Mouse (Mus musculus): ENCODE data around the gene Frat2. TPM values are rescaled to one million over a fixed set of nuclear protein-coding genes. Genes with fewer than 3 reads are reported as not detected.
"Not testable (repeated sequence)": the region's sequence is repeated elsewhere in the genome, so short reads cannot be mapped to it uniquely, and the experiment has no call there.

Frat2 gene
- total and polyA plus RNA-seq, 2 experiments from 2014 or later: 7.3 to 9.0 TPM

DNA sequence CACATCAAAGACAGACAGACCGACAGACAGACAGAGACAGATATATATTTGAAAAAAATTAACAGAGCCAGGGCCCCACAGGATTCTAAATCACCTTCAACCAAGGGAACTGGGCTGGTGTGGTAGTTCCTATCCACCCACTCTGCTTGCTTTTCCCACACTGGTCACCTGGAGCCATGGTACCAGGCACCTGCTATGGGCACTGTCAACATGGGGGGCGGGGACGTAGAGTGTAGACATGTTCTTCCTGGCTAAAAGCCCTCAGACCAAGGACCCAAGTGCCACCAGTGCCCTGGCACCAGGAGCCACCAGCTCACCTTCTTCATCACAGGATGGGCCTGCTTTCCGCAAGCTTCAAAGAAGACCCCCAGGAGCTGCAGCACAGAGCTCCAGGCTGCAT is 33.9 kb upstream of the Frat2 start:
- Histone ChIP-seq H3K36me3 (ENCODE audit: insufficient read depth, low read length) (peaks cover 56% of the 10 kb centered on the region), H3K4me3 (ENCODE audit: low read length) (no peak overlapping the region), H3K4me2 (ENCODE audit: low read depth, low read length) (no peak overlapping the region), H3K27ac (no peak overlapping the region), H3K9ac (replicated peaks; ENCODE audit: low read length) (no peak overlapping the region), H3K4me1 (ENCODE audit: insufficient read depth, low read length) (no peaks in the 10 kb centered on the region), H3K27me3 (ENCODE audit: insufficient read depth, low read length) (no peaks in the 10 kb centered on the region), H3K9me3 (ENCODE audit: low read length) (no peaks in the 10 kb centered on the region)
- no peak for TF ChIP-seq CTCF (IDR thresholded peaks at IDR 0.05; ENCODE audit: low read depth)
- DNase-seq (ENCODE audit: low spot score) (no peak), ATAC-seq (no peak)
- 98% methylated on average over 4 of the region's 4 CpGs for WGBS

DNA sequence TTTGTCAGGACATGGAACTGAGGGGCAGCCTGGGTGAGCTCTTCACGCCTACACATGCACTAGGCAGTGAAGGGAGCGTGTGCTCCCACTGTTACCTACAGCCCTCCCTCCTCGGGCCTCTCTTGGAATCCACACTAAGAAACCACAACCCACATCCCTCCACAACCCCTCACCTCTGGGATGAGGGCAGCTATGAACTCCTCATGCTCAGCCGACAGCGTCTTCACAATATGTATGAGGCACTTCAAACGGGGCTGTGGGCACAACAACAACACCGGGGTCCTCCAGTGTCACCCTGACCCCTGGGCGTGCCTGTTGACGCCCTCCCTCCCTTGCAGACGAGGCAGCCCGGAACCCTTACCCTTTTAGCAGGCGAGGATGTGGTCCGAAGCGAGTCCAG is 26.4 kb upstream of the Frat2 start:
- H3K9me3 ChIP-seq (ENCODE audit: low read length): no peaks in the 10 kb centered on the region
- H3K4me1 ChIP-seq (ENCODE audit: insufficient read depth, low read length): no peaks in the 10 kb centered on the region
- 93% methylated on average over 14 of the region's 14 CpGs for WGBS
- H3K27me3 ChIP-seq (ENCODE audit: insufficient read depth, low read length): no peaks in the 10 kb centered on the region
- TF ChIP-seq CTCF (IDR thresholded peaks at IDR 0.05; ENCODE audit: low read depth): no peak
- no peak overlapping the region for H3K9ac ChIP-seq (replicated peaks; ENCODE audit: low read length)
- H3K36me3 ChIP-seq (ENCODE audit: insufficient read depth, low read length): peaks cover 51% of the 10 kb centered on the region
- no peak overlapping the region for H3K4me2 ChIP-seq (ENCODE audit: low read depth, low read length)
- DNase-seq (ENCODE audit: low spot score): no peak
- H3K4me3 ChIP-seq (ENCODE audit: low read length): no peak overlapping the region
- H3K27ac ChIP-seq: no peak overlapping the region
- no peak for ATAC-seq

DNA sequence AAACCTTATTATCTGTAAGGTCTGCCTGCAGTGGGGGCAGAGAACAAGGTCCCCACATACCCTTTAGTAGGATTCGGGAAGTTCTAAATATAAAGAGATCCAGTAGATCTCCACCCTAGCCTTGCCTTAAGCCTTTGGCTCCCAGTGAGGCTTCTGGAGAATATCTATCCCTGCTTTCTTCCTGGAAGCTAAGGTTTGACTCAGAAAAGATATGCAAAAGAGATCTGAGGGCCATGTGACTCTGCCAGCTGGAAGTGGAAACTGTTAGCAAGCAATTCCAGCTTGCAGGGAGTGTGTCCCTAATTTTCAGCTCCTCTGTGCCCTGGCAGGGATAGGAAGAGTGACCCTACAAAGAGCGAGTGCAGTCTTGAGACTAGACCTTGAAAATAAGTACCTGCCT is 24.4 kb upstream of the Frat2 start:
- Histone ChIP-seq H3K4me3 (ENCODE audit: low read length) (no peak overlapping the region), H3K9ac (replicated peaks; ENCODE audit: low read length) (no peak overlapping the region), H3K27me3 (ENCODE audit: insufficient read depth, low read length) (no peaks in the 10 kb centered on the region), H3K4me1 (ENCODE audit: insufficient read depth, low read length) (no peaks in the 10 kb centered on the region), H3K27ac (no peak overlapping the region), H3K36me3 (ENCODE audit: insufficient read depth, low read length) (peaks cover 55% of the 10 kb centered on the region), H3K9me3 (ENCODE audit: low read length) (no peaks in the 10 kb centered on the region), H3K4me2 (ENCODE audit: low read depth, low read length) (no peak overlapping the region)
- ATAC-seq (no peak), DNase-seq (ENCODE audit: low spot score) (no peak)
- no peak for TF ChIP-seq CTCF (IDR thresholded peaks at IDR 0.05; ENCODE audit: low read depth)
- WGBS: 95% methylated on average over 2 of the region's 2 CpGs

DNA sequence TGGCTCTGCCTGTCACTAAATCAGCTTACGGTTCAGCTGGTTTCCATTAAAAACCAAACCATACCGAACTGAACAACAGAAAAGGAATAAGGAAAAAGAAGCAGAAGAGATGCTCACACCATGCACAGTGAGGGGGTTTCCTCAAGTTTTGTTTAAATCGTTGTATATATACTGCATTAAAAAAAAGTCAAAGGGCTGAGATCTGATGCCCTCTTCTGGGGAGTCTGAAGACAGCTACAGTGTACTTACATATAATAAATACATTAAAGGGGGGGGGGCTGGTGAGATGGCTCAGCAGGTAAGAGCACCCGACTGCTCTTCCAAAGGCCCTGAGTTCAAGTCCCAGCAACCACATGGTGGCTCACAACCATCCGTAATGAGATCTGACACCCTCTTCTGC is 22.0 kb upstream of the Frat2 start:
- ATAC-seq; H3K27me3 ChIP-seq (ENCODE audit: insufficient read depth, low read length); H3K4me2 ChIP-seq (ENCODE audit: low read depth, low read length); DNase-seq (ENCODE audit: low spot score); H3K4me1 ChIP-seq (ENCODE audit: insufficient read depth, low read length); H3K9ac ChIP-seq (replicated peaks; ENCODE audit: low read length); H3K9me3 ChIP-seq (ENCODE audit: low read length); H3K4me3 ChIP-seq (ENCODE audit: low read length); H3K27ac ChIP-seq: not testable (repeated sequence)
- TF ChIP-seq CTCF (IDR thresholded peaks at IDR 0.05; ENCODE audit: low read depth): peak; percentile 8; the same call in 1 of the 2 replicates
- WGBS: 79% methylated on average over 5 of the region's 5 CpGs
- peaks cover 56% of the 10 kb centered on the region for H3K36me3 ChIP-seq (ENCODE audit: insufficient read depth, low read length)

DNA sequence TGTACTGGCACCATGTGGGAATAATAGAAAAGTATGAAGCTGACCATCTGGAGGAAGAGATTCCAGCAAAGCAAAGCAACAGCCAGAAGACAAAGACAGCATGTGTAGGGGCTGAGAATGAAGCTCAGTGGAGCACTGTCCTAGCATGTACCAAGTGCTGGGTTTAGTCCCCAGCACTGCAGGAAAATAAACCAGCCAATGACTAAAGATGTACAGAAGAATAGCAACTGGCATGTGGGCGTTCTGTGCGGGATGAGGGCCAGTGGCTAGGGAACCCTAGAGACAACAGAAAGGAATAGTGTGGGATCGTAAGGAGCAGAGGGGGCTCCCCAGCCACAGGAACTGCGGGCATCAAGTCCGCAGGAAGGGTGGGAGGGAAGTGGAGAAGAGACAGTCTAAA is 21.4 kb upstream of the Frat2 start:
- no peak overlapping the region for H3K4me2 ChIP-seq (ENCODE audit: low read depth, low read length)
- no peak overlapping the region for H3K9ac ChIP-seq (replicated peaks; ENCODE audit: low read length)
- 87% methylated on average over 5 of the region's 5 CpGs for WGBS
- no peaks in the 10 kb centered on the region for H3K9me3 ChIP-seq (ENCODE audit: low read length)
- DNase-seq (ENCODE audit: low spot score) (no peak), ATAC-seq (no peak)
- H3K4me1 ChIP-seq (ENCODE audit: insufficient read depth, low read length): no peaks in the 10 kb centered on the region
- no peak overlapping the region for H3K4me3 ChIP-seq (ENCODE audit: low read length)
- H3K27me3 ChIP-seq (ENCODE audit: insufficient read depth, low read length): no peaks in the 10 kb centered on the region
- no peak overlapping the region for H3K27ac ChIP-seq
- no peak for TF ChIP-seq CTCF (IDR thresholded peaks at IDR 0.05; ENCODE audit: low read depth)
- H3K36me3 ChIP-seq (ENCODE audit: insufficient read depth, low read length): peaks cover 56% of the 10 kb centered on the region

DNA sequence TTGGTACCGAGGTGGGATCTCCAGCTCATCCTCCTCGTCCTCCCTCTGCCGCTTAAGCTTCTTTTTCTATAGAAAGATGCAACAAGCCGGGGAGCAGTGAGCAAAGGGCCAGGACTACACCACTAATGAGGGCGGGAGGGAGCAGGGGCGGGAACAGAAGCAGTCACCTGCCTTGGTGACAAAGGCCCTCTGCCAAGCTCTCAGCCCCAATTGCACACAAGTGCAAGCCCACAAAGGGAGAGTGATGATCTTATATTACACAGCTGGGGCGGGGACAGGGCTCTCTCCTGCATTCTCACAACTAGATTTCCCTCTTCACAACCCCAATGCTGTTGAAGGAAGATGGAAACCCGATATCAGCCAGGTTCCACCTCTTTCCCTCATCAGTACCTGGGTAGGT is 18.8 kb upstream of the Frat2 start:
- Histone ChIP-seq H3K9ac (replicated peaks; ENCODE audit: low read length) (no peak overlapping the region), H3K27ac (no peak overlapping the region), H3K36me3 (ENCODE audit: insufficient read depth, low read length) (peaks cover 57% of the 10 kb centered on the region), H3K27me3 (ENCODE audit: insufficient read depth, low read length) (no peaks in the 10 kb centered on the region), H3K9me3 (ENCODE audit: low read length) (no peaks in the 10 kb centered on the region), H3K4me1 (ENCODE audit: insufficient read depth, low read length) (no peaks in the 10 kb centered on the region), H3K4me2 (ENCODE audit: low read depth, low read length) (no peak overlapping the region), H3K4me3 (ENCODE audit: low read length) (no peak overlapping the region)
- TF ChIP-seq CTCF (IDR thresholded peaks at IDR 0.05; ENCODE audit: low read depth): no peak
- DNase-seq (ENCODE audit: low spot score) (no peak), ATAC-seq (no peak)
- 84% methylated on average over 8 of the region's 8 CpGs for WGBS

DNA sequence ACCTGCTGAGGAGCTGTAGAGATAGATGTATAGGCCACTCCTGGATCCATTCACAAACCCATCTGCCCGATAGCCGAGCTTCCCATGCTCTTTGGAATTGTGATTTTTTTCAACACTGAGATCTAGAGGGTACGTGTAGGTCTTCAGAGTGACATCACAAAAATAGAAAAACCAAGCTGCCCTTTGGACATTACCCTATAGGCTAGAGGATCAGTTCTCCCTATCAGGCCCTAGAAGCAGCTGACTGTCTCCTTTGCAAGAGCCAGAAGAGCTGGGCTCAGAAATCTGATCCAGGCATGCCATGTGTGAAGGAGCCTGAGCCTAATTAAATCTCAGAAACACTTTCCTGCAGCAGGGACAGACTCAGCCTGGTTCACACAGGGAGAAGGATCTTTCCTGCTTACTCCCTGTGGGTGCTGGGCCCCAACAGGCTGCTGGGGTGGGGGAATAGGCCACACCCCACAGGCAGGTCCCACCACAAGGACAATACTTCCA is 9.9 kb upstream of the Frat2 start:
- Histone ChIP-seq H3K9ac (replicated peaks; ENCODE audit: low read length) (no peak overlapping the region), H3K27ac (no peak overlapping the region), H3K4me2 (ENCODE audit: low read depth, low read length) (no peak overlapping the region), H3K36me3 (ENCODE audit: insufficient read depth, low read length) (peaks cover 13% of the 10 kb centered on the region), H3K4me3 (ENCODE audit: low read length) (no peak overlapping the region), H3K4me1 (ENCODE audit: insufficient read depth, low read length) (no peaks in the 10 kb centered on the region), H3K9me3 (ENCODE audit: low read length) (no peaks in the 10 kb centered on the region), H3K27me3 (ENCODE audit: insufficient read depth, low read length) (no peaks in the 10 kb centered on the region)
- DNase-seq (ENCODE audit: low spot score) (no peak), ATAC-seq (no peak)
- 85% methylated on average over 3 of the region's 3 CpGs for WGBS
- TF ChIP-seq CTCF (IDR thresholded peaks at IDR 0.05; ENCODE audit: low read depth): no peak
